Mouse (Mus musculus) stomach, postnatal 0 days (tissue): ENCODE data around the gene Cyp27b1.

Experiments
- CTCF ChIP-seq: IDR thresholded peaks from 2 replicates; pipeline ENCODE4 v1.5.1; 2016; ENCODE audit warnings: antibody characterized with exemption, low read depth, mild to moderate bottlenecking, moderate library complexity
- EP300 ChIP-seq: optimal IDR thresholded peaks from 2 replicates; pipeline ENCODE3; 2016; ENCODE audit warnings: antibody characterized with exemption

DNA sequence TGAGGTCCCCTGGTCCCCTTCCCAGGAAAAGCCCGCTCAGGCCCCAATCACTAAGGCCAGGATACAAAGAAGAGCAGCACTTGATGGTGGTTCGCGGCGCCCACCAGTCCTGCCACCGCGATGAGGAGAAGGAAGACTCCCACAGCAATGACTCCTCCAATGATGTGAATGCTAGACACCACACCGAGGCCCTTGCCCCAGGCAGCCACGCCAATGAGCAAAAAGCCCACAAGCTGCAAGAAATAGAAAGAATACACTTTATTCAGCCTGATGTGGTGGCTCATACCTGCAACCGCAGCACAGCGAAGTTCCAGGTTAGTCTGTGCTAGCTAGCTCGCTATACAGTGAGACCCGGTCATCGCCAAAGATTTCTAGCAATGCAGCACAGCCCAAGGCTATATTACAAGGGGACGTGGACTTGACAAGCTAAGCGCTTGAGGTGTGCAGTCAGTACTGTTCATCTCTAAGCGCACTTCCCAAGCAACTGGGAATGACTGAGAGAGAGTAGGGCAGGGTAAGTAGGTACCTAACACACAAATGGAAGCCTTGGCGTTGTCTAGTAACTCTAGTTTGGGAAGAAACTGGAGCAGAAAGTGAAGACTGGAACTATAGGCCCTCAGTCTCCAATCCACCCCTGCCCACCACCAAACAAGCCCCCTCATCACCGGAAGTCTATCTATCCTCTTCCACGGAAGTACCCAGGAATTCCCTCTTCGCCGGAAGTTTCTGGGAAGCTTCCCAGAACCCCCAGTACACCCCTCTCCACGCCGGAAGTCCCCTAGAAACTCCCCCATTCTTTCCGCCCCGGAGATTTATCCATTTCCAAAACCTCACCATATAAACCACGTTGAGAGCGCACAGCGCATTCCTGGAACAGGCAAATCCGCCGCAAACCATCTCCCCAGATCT lies 21.5 kb downstream of the Cyp27b1 start:
- TF ChIP-seq CTCF (no peak), EP300 (no peak)
